Mouse (Mus musculus) forebrain, embryonic 11.5 days (tissue): ENCODE measurements around the gene Scoc. TPM values are rescaled to one million over a fixed set of nuclear protein-coding genes. Genes with fewer than 3 reads are reported as not detected.
"Not testable (repeated sequence)": the region's sequence is repeated elsewhere in the genome, so short reads cannot be mapped to it uniquely, and the experiment has no call there.

Experiments
- ATAC-seq: fragments of 200-750 bp; cut with Nextera tagmentation; replicated peaks from 2 replicates; pipeline ENCODE4 v1.8.0; 2017; ENCODE audit warnings: moderate TSS enrichment; ENCODE audit not compliant: low FRiP score
- DNase-seq: peaks from one replicate; pipeline ENCODE4 v3.0.0-alpha.2; 2017; ENCODE audit warnings: low spot score
- H3K27ac ChIP-seq: fragments of 300-500 bp; sonication (generic); 2 replicates; pipeline ENCODE4 v1.5.1; 2014; ENCODE audit warnings: low read depth, low read length
- H3K27me3 ChIP-seq: fragments of 300-500 bp; sonication (generic); 2 replicates; pipeline ENCODE4 v1.6.1; 2014; ENCODE audit warnings: mild to moderate bottlenecking, low read length, mixed read lengths; ENCODE audit not compliant: control insufficient read depth, insufficient read depth
- H3K36me3 ChIP-seq: fragments of 300-500 bp; sonication (generic); 2 replicates; pipeline ENCODE4 v1.6.1; 2014; ENCODE audit warnings: mild to moderate bottlenecking, low read length, moderate library complexity, mixed read lengths; ENCODE audit not compliant: control insufficient read depth, insufficient read depth
- H3K4me1 ChIP-seq: fragments of 300-500 bp; sonication (generic); replicated peaks from 2 replicates; pipeline ENCODE4 v1.6.1; 2014; ENCODE audit warnings: low read length, mixed read lengths; ENCODE audit not compliant: control insufficient read depth, insufficient read depth
- H3K4me2 ChIP-seq: fragments of 300-500 bp; sonication (generic); 2 replicates; pipeline ENCODE4 v1.6.1; 2014; ENCODE audit warnings: low read depth, mild to moderate bottlenecking, low read length, moderate library complexity, mixed read lengths; ENCODE audit not compliant: severe bottlenecking
- H3K4me3 ChIP-seq: fragments of 300-500 bp; sonication (generic); 2 replicates; pipeline ENCODE4 v1.5.1; 2014; ENCODE audit warnings: low read depth, low read length
- H3K9ac ChIP-seq: fragments of 300-500 bp; sonication (generic); 2 replicates; pipeline ENCODE4 v1.6.1; 2014; ENCODE audit warnings: low read length
- H3K9me3 ChIP-seq: fragments of 300-500 bp; sonication (generic); 2 replicates; pipeline ENCODE4 v1.6.1; 2016; ENCODE audit warnings: low read length, mixed read lengths; ENCODE audit not compliant: control insufficient read depth
- WGBS: fragments of 180-500 bp; shearing (Covaris S2); extraction: QIAGEN DNeasy Blood & Tissue Kit; methylation state at CpG from one replicate; pipeline ENCODE4 v1.1.7; 2014; 5-methylcytosine and 5-hydroxymethylcytosine counted together
- polyA plus RNA-seq: library from polyadenylated mRNA; unstranded; fragments of >200 nt; fragmentation: Nextera tagmentation; extraction: Ambion mirVana; gene quantifications from 2 replicates; pipeline ENCODE4 v1.2.1, GENCODE M21; 2014

Gene Scoc
- polyA plus RNA-seq, 1 experiment from 2014 or later: 161 TPM

- H3K9me3 ChIP-seq: no peaks in the 10 kb centered on the region
- no peak overlapping the region for H3K9ac ChIP-seq
- peaks cover 3% of the 10 kb centered on the region; the same call in 1 of the 2 replicates for H3K4me1 ChIP-seq
- DNase-seq (no peak), ATAC-seq (no peak)
- no peak overlapping the region for H3K27ac ChIP-seq
- no peaks in the 10 kb centered on the region; the same call in 1 of the 2 replicates for H3K36me3 ChIP-seq
- 100% methylated on average over 1 of the region's 1 CpGs for WGBS
- no peak overlapping the region for H3K4me2 ChIP-seq
- no peaks in the 10 kb centered on the region for H3K27me3 ChIP-seq
- H3K4me3 ChIP-seq: no peak overlapping the region
Measured at GRCm38 (mm10) chr8:83437077-83437476, 21.1 kb downstream of the Scoc start.

- no peaks in the 10 kb centered on the region for H3K27me3 ChIP-seq
- ATAC-seq (no peak), DNase-seq (no peak)
- no peaks in the 10 kb centered on the region for H3K9me3 ChIP-seq
- no peak overlapping the region for H3K4me2 ChIP-seq
- H3K9ac ChIP-seq: no peak overlapping the region
- no peaks in the 10 kb centered on the region for H3K4me1 ChIP-seq
- H3K27ac ChIP-seq: no peak overlapping the region
- 68% methylated on average over 4 of the region's 4 CpGs for WGBS
- no peaks in the 10 kb centered on the region; the same call in 1 of the 2 replicates for H3K36me3 ChIP-seq
- no peak overlapping the region for H3K4me3 ChIP-seq
Measured at GRCm38 (mm10) chr8:83429071-83429524, 29.1 kb downstream of the Scoc start.

DNA sequence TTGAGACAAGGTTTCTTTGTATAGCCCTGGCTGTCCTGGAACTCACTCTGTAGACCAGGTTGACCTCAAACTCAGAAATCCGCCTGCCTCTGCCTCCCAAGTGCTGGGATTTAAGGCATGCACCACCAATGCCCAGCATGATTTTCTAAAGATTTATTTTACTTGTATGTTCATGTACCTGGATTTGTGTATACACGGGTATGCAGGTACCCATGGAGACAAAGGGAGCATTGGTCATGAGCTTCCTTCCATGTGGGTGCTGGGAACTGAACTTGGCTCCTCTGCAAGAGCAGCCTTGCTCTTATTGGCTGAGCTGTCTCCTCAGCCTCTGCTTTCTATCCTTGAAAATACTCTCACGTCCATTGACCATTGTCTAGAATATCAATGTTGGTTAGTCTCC, 29.6 kb downstream of the Scoc start:
- WGBS: 88% methylated on average over 3 of the region's 3 CpGs
- not testable (repeated sequence) for H3K4me2 ChIP-seq, H3K9ac ChIP-seq, ATAC-seq, H3K4me3 ChIP-seq, H3K27me3 ChIP-seq, DNase-seq, H3K27ac ChIP-seq, H3K9me3 ChIP-seq, H3K36me3 ChIP-seq, H3K4me1 ChIP-seq

DNA sequence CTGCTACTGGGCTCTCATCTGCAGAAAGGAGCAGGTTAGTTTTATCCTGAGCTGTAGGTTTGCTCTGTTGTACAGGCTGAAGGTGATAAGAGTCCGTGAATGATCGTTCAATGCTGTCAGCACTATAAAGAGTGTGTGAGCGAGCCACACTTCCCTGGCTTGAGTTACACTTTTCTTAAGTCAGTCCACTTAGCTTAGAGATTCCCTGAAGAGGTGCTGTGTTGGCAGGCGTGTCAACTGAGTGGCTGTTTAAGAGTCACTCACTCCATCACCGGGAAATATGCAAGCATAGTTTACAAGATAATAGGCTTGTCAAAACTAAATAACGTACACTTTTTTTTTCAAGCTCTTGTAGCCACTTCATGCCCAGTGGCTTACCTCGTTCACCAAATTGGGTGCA, 31.2 kb downstream of the Scoc start:
- 83% methylated on average over 7 of the region's 7 CpGs for WGBS

GRCm38 (mm10) chr8:83426104-83426759, 32.0 kb downstream of the Scoc start:
- Histone ChIP-seq H3K27me3 (no peaks in the 10 kb centered on the region), H3K36me3 (no peaks in the 10 kb centered on the region), H3K4me3 (no peak overlapping the region), H3K4me2 (no peak overlapping the region), H3K4me1 (no peaks in the 10 kb centered on the region), H3K9me3 (no peaks in the 10 kb centered on the region), H3K27ac (no peak overlapping the region), H3K9ac (no peak overlapping the region)
- whole genome bisulfite sequencing: 85% methylated on average over 11 of the region's 11 CpGs
- DNase-seq (no peak), ATAC-seq (no peak)

More for the DNA sequence above, 31.2 kb downstream of the Scoc start:
- no peak overlapping the region for H3K4me2 ChIP-seq
- no peak for ATAC-seq
- no peaks in the 10 kb centered on the region for H3K27me3 ChIP-seq
- no peak overlapping the region for H3K27ac ChIP-seq
- DNase-seq: no peak
- H3K4me3 ChIP-seq: no peak overlapping the region
- H3K9ac ChIP-seq: no peak overlapping the region
- H3K9me3 ChIP-seq: no peaks in the 10 kb centered on the region
- no peaks in the 10 kb centered on the region for H3K4me1 ChIP-seq
- no peaks in the 10 kb centered on the region for H3K36me3 ChIP-seq

DNA sequence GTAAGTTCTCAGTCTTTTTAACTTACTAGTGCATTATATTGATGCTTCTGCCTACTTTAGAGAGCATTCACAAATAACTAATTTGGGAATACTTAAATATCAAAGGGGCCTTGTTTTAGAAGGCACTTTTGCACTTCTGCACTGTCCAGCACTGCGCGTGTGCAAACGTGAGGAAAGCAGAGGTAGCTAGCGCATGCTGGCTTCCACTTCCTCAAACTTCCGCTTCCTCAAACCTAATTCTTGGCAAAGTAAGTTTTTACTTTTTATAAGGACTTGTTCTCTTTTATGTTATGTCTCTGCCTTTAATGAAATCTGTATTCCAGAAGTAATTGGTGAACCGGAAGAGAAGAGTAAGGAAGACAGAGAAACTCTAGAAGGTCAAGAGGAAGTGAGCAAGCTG, 33.0 kb downstream of the Scoc start:
- WGBS: 95% methylated on average over 6 of the region's 6 CpGs

GRCm38 (mm10) chr8:83423032-83423825, 35.0 kb downstream of the Scoc start:
- Histone ChIP-seq H3K4me2 (no peak overlapping the region), H3K36me3 (no peaks in the 10 kb centered on the region), H3K4me1 (no peaks in the 10 kb centered on the region), H3K27me3 (no peaks in the 10 kb centered on the region), H3K9me3 (no peaks in the 10 kb centered on the region), H3K27ac (no peak overlapping the region), H3K4me3 (no peak overlapping the region), H3K9ac (no peak overlapping the region)
- WGBS: 84% methylated on average over 13 of the region's 13 CpGs
- DNase-seq: no peak
- ATAC-seq: no peak

More for the DNA sequence above, 33.0 kb downstream of the Scoc start:
- H3K27ac ChIP-seq: no peak overlapping the region
- H3K27me3 ChIP-seq: no peaks in the 10 kb centered on the region
- H3K9ac ChIP-seq: no peak overlapping the region
- H3K4me1 ChIP-seq: no peaks in the 10 kb centered on the region
- no peak overlapping the region for H3K4me2 ChIP-seq
- H3K9me3 ChIP-seq: no peaks in the 10 kb centered on the region
- ATAC-seq (no peak), DNase-seq (no peak)
- no peaks in the 10 kb centered on the region for H3K36me3 ChIP-seq
- H3K4me3 ChIP-seq: no peak overlapping the region

DNA sequence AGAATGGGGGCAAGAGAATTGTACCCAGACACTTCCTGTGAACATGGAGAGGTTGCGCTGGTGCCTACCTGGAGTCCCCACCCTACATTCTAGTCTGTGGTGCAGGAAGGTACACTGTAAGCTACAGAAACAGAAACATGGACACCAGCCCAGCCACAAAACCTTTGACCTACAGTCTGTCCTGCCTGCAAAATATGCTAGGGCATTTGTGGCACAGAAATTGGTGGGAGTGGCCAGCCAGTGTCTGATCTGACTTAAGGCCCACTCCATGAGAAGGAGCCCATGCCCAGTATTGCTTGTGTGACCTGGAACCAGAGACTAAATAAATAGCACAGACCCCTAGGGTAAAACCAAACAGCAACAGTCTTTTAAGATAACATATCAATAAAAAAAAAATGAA, 36.8 kb downstream of the Scoc start:
- Histone ChIP-seq H3K4me1 (no peaks in the 10 kb centered on the region), H3K36me3 (no peaks in the 10 kb centered on the region), H3K27ac (no peak overlapping the region), H3K9ac (no peak overlapping the region), H3K4me3 (no peak overlapping the region), H3K9me3 (no peaks in the 10 kb centered on the region), H3K4me2 (no peak overlapping the region), H3K27me3 (no peaks in the 10 kb centered on the region)
- DNase-seq: no peak
- 95% methylated on average over 1 of the region's 1 CpGs for WGBS
- no peak for ATAC-seq
